13 mouse cellular contexts compared by ENCODE assay signal in the genomic region with DNA sequence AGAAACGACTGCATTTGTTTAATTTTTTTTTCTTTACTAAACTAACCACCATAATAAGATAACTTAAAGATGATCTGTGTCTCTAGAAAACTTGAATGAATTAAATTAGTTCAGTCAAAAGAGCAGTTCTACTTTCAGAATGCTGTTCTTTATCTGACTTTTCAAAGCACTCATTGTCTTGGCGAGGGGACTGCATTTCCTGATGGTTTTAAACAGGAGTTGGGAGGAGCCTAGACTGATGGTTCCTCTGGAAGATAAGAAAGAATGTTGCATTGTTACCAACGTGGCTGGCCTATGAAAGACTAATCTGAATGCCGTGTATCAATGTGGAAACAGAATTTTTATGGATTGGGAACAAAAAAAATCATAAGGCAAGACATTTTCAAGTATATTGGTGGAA. TPM values are rescaled to one million over a fixed set of nuclear protein-coding genes. Genes with fewer than 3 reads are reported as not detected.
DNase-seq lines count a peak whose midpoint lies in the region; ATAC-seq lines count a peak whose summit lies in the region.
"Had no signal": no experiment of that assay in that cellular context is flagged by ENCODE, and none has a peak within 500 bp of the region (broad histone marks: within the 10 kb centered on the region; RNA-seq: fewer than 3 reads in every experiment).

No protein-coding gene starts in this region.

- H3K9me3 ChIP-seq in heart, embryonic 13.5 days: no peaks in the 10 kb centered on the region
- no peaks in the 10 kb centered on the region for H3K9me3 ChIP-seq in lung, embryonic 16.5 days (ENCODE audit: control insufficient read depth, low read length)
- H3K9me3 ChIP-seq: forebrain, embryonic 12.5 days had no signal

- peak overlapping the region; percentile 44 for H3K4me2 ChIP-seq in heart, embryonic 13.5 days
- 0 out of 2 replicates have a peak overlapping the region, but pooled peaks have one; percentile 12 for H3K4me2 ChIP-seq in lung, embryonic 16.5 days (ENCODE audit: low read depth, low read length)
- H3K4me2 ChIP-seq: forebrain, embryonic 12.5 days had no signal

- no peak overlapping the region for H3K4me3 ChIP-seq in heart, embryonic 13.5 days
- no peak overlapping the region for H3K4me3 ChIP-seq in lung, embryonic 16.5 days (ENCODE audit: low read length)
- H3K4me3 ChIP-seq: forebrain, embryonic 12.5 days; left cerebral cortex, adult 2 months had no signal

- H3K9ac ChIP-seq in heart, embryonic 13.5 days: no peak overlapping the region
- H3K9ac ChIP-seq in lung, embryonic 16.5 days (ENCODE audit: low read length): no peak overlapping the region
- H3K9ac ChIP-seq: forebrain, embryonic 12.5 days had no signal

- peak overlapping the region; percentile 41 for H3K27ac ChIP-seq in heart, embryonic 13.5 days (replicated peaks)
- H3K27ac ChIP-seq in lung, embryonic 16.5 days (ENCODE audit: low read length): peak overlapping the region; percentile 28; the same call in 1 of the 2 replicates
- H3K27ac ChIP-seq: forebrain, embryonic 12.5 days; left cerebral cortex, adult 2 months had no signal

- H3K36me3 ChIP-seq in heart, embryonic 13.5 days: peaks cover 21% of the 10 kb centered on the region
- H3K36me3 ChIP-seq in lung, embryonic 16.5 days (ENCODE audit: control insufficient read depth, insufficient read depth, low read length): no peaks in the 10 kb centered on the region

- no peak for DNase-seq in heart, postnatal 4 days
- no peak for DNase-seq in lung, postnatal 4 days
- DNase-seq in embryo, embryonic 10.5 days (ENCODE audit: low spot score): peak; percentile 32
- peak; percentile 69 for DNase-seq in lung, postnatal 36 days
- no peak for DNase-seq in cerebellum, adult 9-11 months
- DNase-seq in adrenal gland, postnatal 25 days: no peak
- DNase-seq: kidney, adult 8-10 months had no signal

- H3K4me1 ChIP-seq in heart, embryonic 13.5 days: peaks cover 95% of the 10 kb centered on the region
- H3K4me1 ChIP-seq in lung, embryonic 16.5 days (replicated peaks; ENCODE audit: control insufficient read depth, insufficient read depth, low read length): peaks cover 23% of the 10 kb centered on the region

- H3K27me3 ChIP-seq in heart, embryonic 13.5 days (replicated peaks): no peaks in the 10 kb centered on the region
- H3K27me3 ChIP-seq in lung, embryonic 16.5 days (ENCODE audit: control insufficient read depth, insufficient read depth, low read depth, low read length): no peaks in the 10 kb centered on the region
- H3K27me3 ChIP-seq: forebrain, embryonic 12.5 days had no signal

- WGBS in heart, embryonic 13.5 days: 5% methylated on average over 4 of the region's 4 CpGs
- WGBS in lung, embryonic 16.5 days: 6% methylated on average over 4 of the region's 4 CpGs

- ATAC-seq in heart, embryonic 13.5 days (ENCODE audit: extremely low read depth, insufficient number of reproducible peaks, low FRiP score, low TSS enrichment): no peak
- no peak for ATAC-seq in lung, embryonic 16.5 days (ENCODE audit: low read depth)

RNA-seq across cellular contexts. Expression of a gene that starts 20.1 kb away (rescaled TPM):
- 46.9 and 49.9 TPM in 2 replicates for polyA plus RNA-seq in heart, embryonic 13.5 days (2015; fragmentation: Nextera tagmentation; extraction: Ambion mirVana)
- 10 to 100 TPM; 75.0 to 75.7 TPM for total RNA-seq in heart, postnatal 4 days (2021)
- polyA plus RNA-seq in lung, embryonic 16.5 days (2015; fragmentation: Nextera tagmentation; extraction: Ambion mirVana): 76.8 and 80.4 TPM in 2 replicates
- 59.2 and 72.5 TPM in 2 replicates for total RNA-seq in adrenal gland, postnatal 25 days (2021)

RNA-seq across cellular contexts. Expression of a gene that starts 50.1 kb away (rescaled TPM):
- polyA plus RNA-seq in heart, embryonic 13.5 days (2015; fragmentation: Nextera tagmentation; extraction: Ambion mirVana): 1.4 and 1.5 TPM in 2 replicates
- total RNA-seq in heart, postnatal 4 days (2021): 1 to 10 TPM; 1.6 to 1.7 TPM
- polyA plus RNA-seq in lung, embryonic 16.5 days (2015; fragmentation: Nextera tagmentation; extraction: Ambion mirVana): 2.0 and 3.2 TPM in 2 replicates
- 0.30 TPM in 1 of 2 replicates, not detected in the other for total RNA-seq in adrenal gland, postnatal 25 days (2021)
- total RNA-seq: gastrocnemius, adult 8-10 months; megakaryocyte progenitor cell, adult 5-6 weeks had no signal

Comparison
In these comparisons a context has a peak if more than half of its experiments do, and no peak if none do; other contexts are left out.
1. DNase-seq: peak in embryo, embryonic 10.5 days (single experiment) and lung, postnatal 36 days (single experiment); none in heart, postnatal 4 days (single experiment), lung, postnatal 4 days (0 of 2), cerebellum, adult 9-11 months (single experiment) and adrenal gland, postnatal 25 days (single experiment).